Mouse (Mus musculus): ENCODE data around the gene Glrx3.
A peak's percentile ranks its signal among the peaks of the same experiment; 100 is the strongest.
"Not testable (repeated sequence)": the region's sequence is repeated elsewhere in the genome, so short reads cannot be mapped to it uniquely, and the experiment has no call there.

Glrx3 gene

DNA sequence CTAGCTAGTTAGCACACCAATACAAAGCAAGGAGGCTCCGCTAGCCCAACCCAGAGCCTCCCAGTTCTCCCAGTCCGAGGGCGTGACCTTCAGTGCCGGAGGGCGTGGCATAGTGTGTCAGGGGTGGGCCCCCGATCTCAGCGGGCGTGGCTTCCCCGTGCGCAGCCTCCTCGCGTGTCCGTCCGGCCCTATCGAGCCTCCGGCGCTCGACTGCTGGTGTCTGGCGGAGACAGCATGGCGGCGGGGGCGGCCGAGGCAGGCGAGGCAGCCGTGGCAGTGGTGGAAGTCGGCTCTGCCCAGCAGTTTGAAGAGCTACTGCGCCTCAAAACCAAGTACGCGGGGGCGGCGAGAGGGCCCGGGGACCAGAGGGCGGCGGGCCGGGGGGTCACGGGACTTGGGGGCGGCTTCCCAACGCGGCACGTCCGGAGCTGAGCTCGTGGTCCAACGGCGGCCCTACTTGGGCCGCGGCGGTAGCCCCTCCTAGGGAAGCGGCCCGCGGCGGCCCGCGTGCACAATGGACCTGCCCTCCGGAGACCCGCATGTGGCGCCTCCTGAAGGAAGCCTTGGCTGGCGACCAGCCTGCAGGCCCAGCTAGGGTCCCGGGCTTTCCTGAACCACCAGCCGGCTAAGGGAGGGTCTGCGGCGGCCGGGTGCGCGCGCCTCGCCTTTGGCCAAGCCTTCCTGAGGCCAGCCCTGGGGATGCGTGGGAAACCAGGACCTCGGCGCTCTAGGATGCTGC is at the start of gene Glrx3:
Gene Glrx3 (plus strand): TSS at position 175 of the 739 bp plus-strand sequence.
- ATAC-seq (ENCODE audit: low TSS enrichment): peak; percentile 98

DNA sequence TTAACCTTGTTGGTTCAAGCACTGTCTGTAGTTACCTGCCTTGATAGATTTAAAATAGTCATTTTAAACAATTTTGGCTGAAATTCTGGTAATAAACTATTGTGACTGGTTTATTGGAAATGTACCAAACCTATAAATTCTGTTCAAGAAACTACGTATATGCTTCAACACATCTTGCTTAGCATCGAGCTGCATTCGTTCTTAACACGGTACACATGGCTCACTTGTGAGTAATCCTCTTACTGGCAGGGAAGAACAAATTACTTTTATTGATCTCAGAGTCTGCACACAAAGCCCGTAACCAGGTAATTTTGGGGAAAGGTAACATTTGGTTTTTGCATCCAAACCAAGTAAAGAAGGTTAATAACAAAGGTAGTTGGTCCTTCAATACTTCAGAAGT is 49.6 kb upstream of the Glrx3 start:
- no peak for ATAC-seq (ENCODE audit: low TSS enrichment)

DNA sequence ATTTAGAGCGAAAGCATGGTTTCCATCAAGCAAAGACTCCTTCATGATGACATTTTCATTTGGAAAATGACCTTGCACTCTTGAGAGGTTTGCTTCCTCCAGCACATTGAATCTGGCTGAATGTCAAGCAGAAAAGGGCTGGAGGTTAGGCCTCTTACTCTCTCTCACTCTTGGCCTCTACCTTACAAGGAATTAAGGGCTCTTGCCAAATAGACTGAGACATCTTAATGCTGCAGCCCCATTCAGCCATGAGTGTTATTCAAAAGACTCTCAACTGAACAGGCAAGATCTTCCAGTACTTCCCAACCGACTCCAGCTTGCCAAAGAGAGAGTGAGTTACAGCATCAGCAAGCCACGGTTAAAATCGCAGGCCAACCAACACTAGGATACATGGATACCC is 42.0 kb upstream of the Glrx3 start:
- ATAC-seq (ENCODE audit: low TSS enrichment): no peak

DNA sequence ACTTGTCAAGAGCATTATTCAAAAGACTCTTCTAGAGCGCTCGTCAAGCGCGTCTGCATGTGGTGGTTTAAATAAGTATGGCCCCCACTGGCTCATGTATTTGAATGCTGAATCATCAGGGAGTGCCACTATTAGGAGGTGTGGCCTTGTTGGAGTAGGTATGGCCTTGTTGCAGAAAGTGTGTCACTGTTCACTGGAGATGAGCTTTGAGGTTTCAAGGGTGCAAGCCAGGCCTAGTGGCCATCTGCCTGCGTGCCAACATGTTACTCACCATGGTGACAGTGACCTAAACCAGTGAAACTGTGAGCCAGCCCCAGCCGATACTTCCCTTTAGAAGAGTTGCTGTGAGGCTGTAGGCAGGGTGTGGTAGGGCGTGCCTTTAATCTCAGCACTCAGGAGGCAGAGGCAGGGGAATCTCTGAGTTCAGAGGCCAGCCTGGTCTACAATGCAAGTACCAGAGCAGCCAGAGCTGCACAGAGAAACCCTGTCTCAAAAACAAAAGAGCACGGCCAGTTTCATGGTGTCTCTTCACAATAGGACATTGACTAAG is 40.0 kb upstream of the Glrx3 start:
- no peak for ATAC-seq (ENCODE audit: low TSS enrichment)

DNA sequence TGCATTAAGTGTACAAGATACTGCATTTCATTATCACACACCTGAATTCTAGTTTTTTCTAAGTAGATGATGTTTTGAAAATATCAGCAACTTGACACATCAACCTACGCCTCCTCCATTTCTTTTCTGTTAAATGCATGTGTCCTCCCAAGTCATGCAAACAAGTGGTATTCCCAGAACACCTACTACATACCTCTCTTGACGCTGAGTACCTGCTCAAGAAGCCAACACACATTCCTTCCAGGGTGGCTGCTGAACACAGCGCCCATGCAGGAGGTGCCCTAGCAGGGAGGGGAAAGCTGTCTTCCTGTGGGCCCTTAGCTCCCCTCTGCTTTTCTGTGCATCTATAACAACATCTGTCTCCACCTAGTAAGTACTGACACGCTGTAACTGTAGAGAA is 38.4 kb upstream of the Glrx3 start:
- ATAC-seq (ENCODE audit: low TSS enrichment): no peak

DNA sequence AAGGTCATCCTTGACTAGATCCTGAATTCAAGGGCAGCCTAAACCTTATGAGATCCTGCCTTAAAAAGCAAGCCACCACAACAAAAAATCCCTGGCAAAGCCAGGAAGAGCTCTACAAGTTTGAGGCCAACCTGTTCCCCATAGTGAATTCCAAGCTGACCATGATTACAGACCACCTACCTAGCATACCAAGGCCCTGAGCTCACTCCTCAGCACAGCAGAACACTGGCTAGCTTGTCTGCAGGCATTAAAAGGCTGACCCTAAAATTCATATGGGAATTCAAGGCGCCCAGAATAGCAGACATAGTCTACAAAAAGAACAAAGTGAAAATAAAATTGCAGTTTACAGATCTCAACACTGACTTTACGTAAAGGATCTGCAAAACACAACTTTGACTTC is 33.3 kb upstream of the Glrx3 start:
- no peak for ATAC-seq (ENCODE audit: low TSS enrichment)

DNA sequence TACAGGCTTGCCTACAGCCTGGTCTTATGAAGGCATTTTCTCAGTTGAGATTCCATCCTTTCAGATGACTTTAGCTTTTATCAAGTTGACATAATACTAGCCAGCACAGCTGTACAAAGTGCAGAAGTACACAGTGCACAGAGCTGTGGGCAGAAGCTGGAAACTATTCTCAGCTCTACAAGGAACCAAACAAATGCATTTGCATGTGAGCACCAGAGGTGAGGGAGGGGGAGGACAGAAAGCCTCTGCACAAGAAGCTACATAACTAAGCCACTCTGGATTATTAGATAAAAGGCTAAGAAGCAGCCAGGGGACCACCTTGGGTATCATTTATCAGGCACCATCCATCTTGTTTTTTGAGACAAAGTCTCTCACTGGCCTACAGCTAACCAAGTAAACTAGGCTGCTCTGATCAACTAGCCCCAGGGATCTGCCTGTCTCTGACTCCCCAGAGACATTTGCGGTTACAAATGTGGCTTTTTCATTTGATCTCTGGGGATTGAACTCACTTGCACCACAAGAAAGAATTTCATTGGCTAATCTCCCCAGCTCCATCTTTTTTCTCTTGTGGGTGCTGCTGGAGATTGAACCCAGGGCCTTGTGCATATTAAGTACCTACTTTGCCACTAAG is 29.9 kb upstream of the Glrx3 start:
- no peak for ATAC-seq (ENCODE audit: low TSS enrichment)

DNA sequence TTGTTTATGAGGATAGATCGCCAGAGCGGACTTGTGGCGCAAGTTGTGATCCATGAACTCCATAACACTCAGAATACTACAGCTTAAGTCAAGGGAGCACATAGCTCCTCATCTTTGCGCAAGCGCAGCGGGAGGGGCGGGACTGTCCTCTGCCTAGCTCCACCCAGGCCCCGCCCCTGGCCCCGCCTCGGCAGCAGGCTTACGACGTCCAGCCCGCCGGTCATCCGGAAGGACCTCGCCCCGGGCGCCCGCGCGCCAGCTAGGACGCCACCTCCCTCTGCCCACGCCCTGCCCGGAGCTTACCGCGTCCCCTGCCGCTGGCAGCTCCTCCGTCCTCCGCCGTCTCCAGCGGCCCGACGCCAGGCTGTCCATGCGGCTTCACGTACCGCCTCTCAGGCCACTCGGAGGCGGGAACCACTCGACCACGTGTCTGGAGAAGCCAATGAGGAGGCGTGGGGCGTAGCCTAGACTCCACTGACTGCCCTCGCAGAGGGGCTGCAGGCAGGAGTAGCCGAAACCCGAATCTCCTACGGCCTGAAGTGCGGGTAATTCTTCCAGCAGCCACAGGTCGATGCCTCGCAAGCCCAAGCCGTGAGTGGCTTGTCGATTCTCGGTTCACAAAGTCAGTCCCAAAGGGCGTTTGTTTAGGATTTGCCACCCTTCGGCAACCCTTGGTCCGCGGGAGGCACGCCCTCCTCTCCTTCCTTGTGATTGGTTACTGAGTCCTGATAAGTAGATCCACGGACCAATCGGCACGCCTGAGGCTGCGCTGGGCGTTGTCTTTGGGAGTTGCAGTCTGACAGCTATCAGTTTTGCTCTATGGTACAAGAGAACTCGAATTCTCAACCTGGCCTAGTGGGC is 26.8 kb upstream of the Glrx3 start, which contains the start of gene 9430038I01Rik:
Gene 9430038I01Rik (minus strand): TSS at position 426 of the 861 bp plus-strand sequence.
- ATAC-seq (ENCODE audit: low TSS enrichment): peak; percentile 99

DNA sequence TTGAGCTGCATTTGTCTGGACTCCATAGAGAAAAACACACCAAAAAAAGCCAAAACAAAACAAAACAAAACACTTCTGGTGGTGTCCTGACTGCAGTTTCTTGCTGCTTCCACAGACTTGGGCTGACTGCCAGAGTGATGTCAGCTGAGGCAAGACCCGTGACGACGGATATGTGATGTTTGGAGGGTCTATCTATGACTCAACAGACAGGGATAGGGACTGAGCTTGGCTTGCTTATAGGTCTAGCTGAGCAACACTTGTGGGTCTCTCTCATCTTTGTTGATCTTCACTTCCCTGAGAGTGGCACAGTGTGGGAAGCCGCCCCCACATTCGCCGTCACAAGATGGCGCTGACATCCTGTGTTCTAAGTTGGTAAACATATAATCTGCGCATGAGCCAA is 22.7 kb upstream of the Glrx3 start:
- no peak for ATAC-seq (ENCODE audit: low TSS enrichment)

DNA sequence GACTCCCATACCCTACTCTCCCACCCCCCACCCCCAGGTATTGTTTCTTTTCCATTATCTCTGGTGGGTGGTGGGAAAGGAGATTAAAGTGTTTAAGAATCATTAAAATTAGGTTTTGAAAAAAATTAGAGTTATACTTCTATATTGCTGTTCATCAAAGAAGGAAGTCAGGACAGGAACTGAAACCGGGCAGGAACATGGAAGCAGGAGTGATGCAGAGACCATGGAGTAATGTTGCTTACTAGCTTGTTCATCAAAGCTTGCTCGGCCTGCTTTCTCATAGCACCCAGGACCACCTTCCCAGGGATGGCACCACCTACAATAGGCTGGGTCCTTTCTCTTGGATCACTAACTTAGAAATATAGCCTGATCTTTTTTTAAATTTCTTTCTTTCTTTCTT is 16.9 kb upstream of the Glrx3 start:
- ATAC-seq (ENCODE audit: low TSS enrichment): no peak

DNA sequence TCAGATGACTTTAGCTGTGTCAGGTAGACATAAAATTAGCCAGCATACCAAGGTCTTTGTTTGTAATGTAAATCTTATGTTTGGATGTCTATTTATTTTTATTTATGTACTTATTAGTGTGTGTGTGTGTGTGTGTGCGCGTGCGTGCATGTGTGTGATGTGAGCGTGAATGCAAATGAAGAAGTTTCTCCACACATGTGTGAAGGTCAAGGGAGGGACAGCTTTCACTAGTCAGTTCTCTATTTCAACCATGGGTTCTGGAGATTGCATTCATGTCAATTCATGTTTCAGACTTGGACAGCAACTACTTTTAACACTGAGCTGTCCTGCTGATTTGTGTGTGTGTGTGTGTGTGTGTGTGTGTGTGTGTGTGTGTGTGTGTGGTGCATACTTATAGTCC is 16.2 kb upstream of the Glrx3 start:
- ATAC-seq (ENCODE audit: low TSS enrichment): no peak

DNA sequence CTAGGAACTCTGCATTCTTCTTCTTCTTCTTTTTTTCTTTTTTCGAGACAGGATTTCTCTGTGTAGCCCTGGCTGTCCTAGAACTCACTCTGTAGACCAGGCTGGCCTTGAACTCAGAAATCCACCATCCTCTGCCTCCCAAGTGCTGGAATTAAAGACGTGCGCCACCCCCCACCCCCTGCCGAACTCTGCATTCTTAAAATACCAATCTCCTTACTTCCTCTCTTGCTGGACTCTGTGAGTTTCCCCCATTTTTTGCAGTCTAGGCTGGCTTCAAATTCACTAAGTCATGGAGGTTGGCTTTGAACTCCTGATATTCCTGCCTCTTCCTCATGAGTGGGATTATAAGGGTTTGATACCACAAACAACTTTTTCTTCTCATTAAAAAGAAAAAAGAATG is 10.7 kb upstream of the Glrx3 start:
- no peak for ATAC-seq (ENCODE audit: low TSS enrichment)

DNA sequence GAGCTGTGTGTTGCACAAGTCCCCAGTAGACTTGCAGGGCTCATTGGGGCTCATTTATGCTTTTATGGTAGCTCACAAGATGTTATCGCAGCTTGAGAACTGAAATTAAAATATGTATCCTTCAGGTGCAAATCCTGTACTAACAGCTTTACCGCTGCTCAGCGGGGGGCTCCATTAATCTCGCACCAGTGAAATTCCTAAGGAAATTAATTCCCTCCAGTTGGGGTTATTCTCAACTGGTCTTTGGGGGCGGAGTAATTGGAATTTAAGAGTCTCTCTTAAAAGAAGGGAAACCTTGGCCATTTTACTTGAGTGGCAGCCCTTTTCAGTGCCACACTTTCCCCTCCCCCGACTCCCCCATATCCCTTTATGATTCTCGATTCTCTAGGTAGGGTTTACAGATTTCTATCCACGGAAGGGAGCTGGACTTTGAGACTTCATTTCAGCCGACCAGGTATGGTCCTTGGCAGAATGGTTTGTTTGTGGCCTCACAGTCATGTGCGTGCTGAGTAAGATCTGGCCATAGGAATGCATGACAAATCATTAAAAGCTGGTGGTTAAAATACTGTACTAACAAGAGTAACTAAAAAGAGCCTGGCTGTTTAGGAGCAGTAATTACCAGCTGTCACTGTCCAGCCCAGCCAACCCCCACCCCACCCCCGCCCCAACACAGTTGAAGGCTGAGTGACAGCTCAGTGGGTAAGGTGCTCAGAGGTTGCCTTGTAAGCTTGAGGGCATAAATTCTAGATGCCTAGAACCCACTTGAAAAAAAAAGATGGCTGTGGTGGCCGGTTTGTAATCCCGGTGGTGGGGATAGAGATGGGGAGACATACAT is 5.4 kb upstream of the Glrx3 start:
- ATAC-seq (ENCODE audit: low TSS enrichment): no peak

DNA sequence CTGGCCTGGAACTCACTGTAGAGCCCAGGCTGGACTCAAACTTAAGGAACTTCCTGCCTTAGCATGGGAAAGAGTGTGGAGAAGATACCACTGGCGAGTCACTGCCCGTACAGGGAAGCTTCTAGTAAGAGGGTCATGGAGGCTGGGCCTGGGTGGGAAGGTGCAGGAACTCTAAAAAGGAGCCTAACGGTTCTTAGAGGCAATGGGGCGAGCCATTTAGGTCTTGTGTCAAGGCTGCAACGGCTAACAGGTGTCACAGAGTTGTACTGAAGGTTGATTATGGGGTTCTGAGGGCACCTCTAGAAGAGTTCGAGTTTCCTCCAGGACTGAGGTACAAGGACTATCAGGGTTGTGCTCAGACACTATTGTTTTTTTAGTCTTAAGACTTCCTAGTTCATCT is 513 bp upstream of the Glrx3 start:
- no peak for ATAC-seq (ENCODE audit: low TSS enrichment)

DNA sequence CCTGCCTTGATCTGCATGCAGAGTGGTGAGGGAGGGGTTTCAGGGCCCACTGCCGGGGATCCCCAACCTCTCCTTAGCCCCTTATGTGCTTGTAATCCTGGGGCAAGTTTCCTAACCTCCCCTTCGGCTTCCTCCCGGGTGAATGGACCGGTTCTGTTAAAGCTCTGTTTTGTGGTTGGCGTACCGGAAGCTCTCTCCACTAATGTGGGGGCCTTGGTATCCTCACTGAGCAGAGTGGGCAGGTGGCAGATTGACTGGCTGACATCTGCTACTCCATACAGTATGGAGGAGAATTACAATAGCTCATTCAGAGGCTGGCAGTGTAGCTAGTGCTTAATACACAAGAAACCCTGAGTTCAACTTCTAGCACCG is 751 bp downstream of the Glrx3 start:
- ATAC-seq (ENCODE audit: low TSS enrichment): peak; percentile 69

DNA sequence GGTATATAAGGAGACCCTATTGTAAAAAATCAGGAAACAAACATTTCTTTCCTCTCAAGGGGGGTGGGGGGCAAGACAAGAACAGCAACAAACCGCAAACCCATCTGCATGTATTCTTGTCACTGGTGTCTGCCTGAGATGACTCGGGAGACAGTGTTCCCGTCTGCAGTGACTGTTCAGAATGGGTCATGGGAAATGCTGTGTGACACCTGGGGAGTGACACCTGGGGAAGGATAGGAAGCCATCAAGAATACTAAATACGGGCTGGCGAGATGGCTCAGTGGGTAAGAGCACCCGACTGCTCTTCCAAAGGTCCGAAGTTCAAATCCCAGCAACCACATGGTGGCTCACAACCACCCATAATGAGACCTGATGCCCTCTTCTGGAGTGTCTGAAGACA is 1.5 kb downstream of the Glrx3 start:
- not testable (repeated sequence) for ATAC-seq (ENCODE audit: low TSS enrichment)

DNA sequence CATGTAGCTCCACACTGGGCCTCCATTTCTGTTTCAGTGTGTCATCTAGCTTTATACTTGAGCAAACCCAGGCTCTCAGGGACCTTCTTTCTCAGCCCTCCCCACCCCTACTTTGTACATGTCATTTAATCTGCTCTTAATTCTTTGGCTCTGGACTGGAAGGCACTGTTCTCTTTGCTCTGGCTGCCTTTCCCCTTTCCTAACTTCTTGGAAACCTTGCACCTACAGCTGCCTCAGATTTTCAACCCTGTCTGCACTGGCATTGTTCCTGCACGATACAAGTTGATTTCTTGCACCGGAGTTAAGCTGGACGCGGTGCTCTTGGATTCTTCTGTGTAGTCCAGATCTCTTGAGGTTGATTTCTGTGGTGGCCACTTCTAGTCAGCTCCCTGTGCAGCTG is 5.5 kb downstream of the Glrx3 start:
- ATAC-seq (ENCODE audit: low TSS enrichment): no peak

DNA sequence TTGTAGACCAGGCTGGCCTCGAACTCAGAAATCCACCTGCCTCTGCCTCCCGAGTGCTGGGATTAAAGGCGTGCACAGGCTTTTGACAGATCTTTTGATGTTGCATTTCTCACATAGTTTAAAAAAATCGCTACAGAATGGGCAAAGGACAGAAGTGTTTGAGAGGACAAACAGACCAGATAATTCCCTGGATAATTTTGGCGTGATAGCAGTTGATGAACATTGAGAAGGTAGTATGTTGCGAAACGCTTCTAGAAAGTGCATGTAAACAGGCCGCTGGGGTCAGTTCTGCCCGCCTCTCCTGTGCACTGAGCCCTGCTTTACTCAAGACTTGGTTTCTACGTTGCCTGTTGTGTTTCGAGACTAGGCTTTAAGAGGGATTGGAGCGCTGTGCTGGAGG is 7.9 kb downstream of the Glrx3 start:
- no peak for ATAC-seq (ENCODE audit: low TSS enrichment)

DNA sequence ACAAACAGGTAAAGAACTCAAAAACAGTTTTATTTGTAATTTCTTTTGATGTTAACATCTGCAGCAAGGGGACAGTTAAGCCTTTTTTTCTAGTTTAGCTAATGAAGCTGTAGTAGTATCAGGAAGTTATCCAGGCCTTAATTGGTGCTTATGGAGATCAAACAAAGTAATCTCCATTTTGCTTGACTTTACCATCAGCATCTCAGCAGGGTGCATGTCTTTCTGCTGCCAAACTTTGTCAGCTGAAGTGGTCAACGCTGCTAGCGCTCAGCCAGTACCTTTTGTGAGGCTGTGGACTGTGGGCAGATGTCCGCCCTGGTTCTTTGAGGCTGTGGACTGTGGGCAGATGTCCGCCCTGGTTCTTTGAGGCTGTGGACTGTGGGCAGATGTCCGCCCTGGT is 24.0 kb downstream of the Glrx3 start:
- no peak for ATAC-seq (ENCODE audit: low TSS enrichment)

DNA sequence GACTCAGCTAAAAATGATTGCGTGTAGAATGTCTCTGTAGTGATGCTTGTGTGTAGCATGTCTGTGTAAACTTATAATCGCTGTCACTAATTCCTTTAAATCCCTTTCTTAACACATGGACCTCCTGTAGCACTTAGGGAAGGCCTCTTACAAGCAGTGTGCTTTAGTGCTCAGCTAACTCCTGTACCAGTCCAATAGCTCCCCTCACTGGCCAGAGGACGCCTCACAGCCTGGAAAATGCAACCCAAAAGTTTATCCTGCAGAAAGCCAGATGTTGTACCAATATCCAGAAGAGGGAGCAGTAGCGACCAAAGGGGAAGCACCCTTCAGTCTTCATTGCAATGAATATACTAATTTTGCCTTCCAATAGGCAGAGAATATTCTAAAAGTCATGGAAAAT is 30.8 kb downstream of the Glrx3 start:
- peak; percentile 75 for ATAC-seq (ENCODE audit: low TSS enrichment)

DNA sequence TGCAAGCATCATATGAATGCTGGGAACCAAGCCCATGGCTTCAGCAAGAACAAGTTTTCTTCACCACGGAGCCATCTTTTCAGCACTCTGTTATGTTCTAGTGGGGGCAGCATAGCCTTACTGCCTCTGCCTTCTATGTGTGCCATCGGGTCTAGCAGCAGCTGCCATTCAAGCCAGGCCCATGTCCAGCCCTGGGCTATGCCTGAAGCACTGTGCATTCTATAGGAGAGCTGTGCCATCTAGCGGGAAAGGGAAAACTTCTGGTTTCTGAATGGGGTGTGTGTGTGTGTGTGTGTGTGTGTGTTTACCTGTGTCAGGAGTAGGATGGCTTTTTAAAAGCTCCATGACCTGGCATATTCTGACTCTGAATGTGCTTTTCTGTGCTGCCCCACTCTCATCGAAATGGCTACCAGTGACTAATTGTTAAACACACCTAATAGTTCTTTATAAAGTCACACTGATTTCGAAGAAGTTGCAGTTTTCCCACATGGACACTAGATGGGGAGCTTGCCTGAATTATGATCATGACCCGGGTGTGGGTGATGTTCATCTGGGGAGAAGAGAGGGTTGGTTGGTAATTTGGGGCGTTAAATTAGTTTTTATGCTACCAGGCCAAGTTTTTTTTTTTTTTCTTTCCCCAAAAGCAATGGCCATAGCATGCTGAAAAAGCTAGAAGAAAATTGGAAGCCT is 34.2 kb downstream of the Glrx3 start:
- ATAC-seq (ENCODE audit: low TSS enrichment): peak; percentile 55; the same call in 1 of the 2 replicates

Data from frontal cortex, adult (tissue).